Mouse (Mus musculus): Measurements from ENCODE around the gene Gm10260. TPM values are rescaled to one million over a fixed set of nuclear protein-coding genes. Genes with fewer than 3 reads are reported as not detected.

The Gm10260 gene
- polyA plus RNA-seq, 1 experiment from 2014 or later: 9.0 TPM

DNA sequence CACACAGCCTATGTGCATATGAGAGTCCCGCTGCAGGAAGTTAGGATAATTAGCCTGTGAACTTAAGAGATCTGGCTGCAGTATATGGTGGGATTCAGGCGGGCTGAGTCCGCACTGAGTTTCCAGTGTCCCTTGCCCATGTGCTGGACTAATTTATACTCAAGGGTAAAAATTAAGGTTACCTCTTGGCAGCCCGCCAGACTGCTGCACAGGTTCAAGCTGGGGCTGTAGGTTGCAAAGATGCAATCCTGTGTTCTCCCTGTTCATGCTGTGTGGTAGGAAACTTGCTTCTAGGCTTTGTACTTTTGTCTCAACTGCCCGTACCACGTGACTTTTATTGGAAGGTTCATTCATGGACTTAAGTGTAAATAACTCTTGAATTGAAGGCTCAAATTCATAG, 3.0 kb upstream of the Gm10260 start:
- ATAC-seq (ENCODE audit: low FRiP score, low TSS enrichment): peak; percentile 64
- Histone ChIP-seq H3K27ac (ENCODE audit: low read depth, low read length) (no peak overlapping the region; the same call in 1 of the 2 replicates), H3K4me1 (ENCODE audit: control insufficient read depth, insufficient read depth, low read length) (0 out of 2 replicates have a peak, but pooled peaks cover 3% of the 10 kb centered on the region), H3K4me2 (replicated peaks; ENCODE audit: low read depth, low read length) (no peak overlapping the region), H3K4me3 (ENCODE audit: low read length) (no peak overlapping the region), H3K36me3 (ENCODE audit: control insufficient read depth, insufficient read depth, low read length) (no peaks in the 10 kb centered on the region), H3K27me3 (ENCODE audit: control insufficient read depth, insufficient read depth, low read length) (no peaks in the 10 kb centered on the region), H3K9me3 (ENCODE audit: control insufficient read depth, low read length) (no peaks in the 10 kb centered on the region), H3K9ac (ENCODE audit: low read depth, low read length) (no peak overlapping the region)
- WGBS: 44% methylated on average over 6 of the region's 6 CpGs

DNA sequence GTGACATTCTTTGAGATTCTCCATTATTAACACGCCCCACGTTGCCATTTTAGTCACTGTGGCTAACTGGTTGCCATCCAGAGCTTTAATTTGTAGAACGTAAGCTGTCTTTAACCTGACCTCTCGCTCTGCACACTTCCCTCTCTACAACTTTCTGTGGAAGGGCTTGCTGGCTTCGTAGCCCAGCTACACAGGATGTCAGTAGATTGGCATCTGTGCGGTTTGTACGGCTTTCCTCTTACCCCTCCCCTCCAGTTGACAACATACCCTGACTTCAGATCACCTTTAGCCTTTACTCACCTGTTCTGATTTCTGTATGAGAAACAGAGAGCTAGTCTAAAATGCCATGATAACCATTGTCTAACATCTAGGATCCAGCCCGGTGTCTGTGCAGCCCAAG, 1.7 kb upstream of the Gm10260 start:
- ATAC-seq (ENCODE audit: low FRiP score, low TSS enrichment): no peak
- Histone ChIP-seq H3K36me3 (ENCODE audit: control insufficient read depth, insufficient read depth, low read length) (no peaks in the 10 kb centered on the region), H3K27me3 (ENCODE audit: control insufficient read depth, insufficient read depth, low read length) (no peaks in the 10 kb centered on the region), H3K9ac (ENCODE audit: low read depth, low read length) (no peak overlapping the region), H3K4me2 (replicated peaks; ENCODE audit: low read depth, low read length) (no peak overlapping the region), H3K27ac (ENCODE audit: low read depth, low read length) (no peak overlapping the region), H3K4me3 (ENCODE audit: low read length) (no peak overlapping the region), H3K9me3 (ENCODE audit: control insufficient read depth, low read length) (no peaks in the 10 kb centered on the region), H3K4me1 (ENCODE audit: control insufficient read depth, insufficient read depth, low read length) (0 out of 2 replicates have a peak, but pooled peaks cover 3% of the 10 kb centered on the region)
- WGBS: 96% methylated on average over 8 of the region's 8 CpGs

DNA sequence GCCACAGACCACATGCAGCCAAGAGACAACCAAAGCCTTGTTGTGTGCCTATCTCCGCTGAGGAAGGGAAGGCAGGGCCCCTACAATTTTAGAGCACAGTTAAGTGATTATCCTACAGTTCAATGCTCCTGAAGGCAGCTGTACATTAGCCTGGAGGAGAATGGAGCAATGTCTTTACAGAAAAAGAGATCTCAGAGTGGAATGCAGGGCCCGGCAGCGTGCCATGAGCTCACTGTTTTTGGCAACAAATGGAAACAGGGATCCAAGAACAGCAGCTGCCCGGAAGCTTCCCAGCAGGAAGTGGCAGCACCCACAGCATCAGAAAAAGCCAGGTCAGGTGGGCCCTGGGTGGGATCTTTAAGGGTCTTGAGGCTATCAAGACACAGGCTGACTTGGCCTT, 3.4 kb downstream of the Gm10260 start:
- Histone ChIP-seq H3K27me3 (ENCODE audit: control insufficient read depth, insufficient read depth, low read length) (no peaks in the 10 kb centered on the region), H3K9ac (ENCODE audit: low read depth, low read length) (no peak overlapping the region), H3K4me1 (ENCODE audit: control insufficient read depth, insufficient read depth, low read length) (no peaks in the 10 kb centered on the region), H3K27ac (ENCODE audit: low read depth, low read length) (no peak overlapping the region), H3K4me3 (ENCODE audit: low read length) (no peak overlapping the region), H3K4me2 (replicated peaks; ENCODE audit: low read depth, low read length) (no peak overlapping the region), H3K9me3 (ENCODE audit: control insufficient read depth, low read length) (no peaks in the 10 kb centered on the region), H3K36me3 (ENCODE audit: control insufficient read depth, insufficient read depth, low read length) (no peaks in the 10 kb centered on the region)
- no peak for ATAC-seq (ENCODE audit: low FRiP score, low TSS enrichment)
- 82% methylated on average over 4 of the region's 4 CpGs for WGBS

DNA sequence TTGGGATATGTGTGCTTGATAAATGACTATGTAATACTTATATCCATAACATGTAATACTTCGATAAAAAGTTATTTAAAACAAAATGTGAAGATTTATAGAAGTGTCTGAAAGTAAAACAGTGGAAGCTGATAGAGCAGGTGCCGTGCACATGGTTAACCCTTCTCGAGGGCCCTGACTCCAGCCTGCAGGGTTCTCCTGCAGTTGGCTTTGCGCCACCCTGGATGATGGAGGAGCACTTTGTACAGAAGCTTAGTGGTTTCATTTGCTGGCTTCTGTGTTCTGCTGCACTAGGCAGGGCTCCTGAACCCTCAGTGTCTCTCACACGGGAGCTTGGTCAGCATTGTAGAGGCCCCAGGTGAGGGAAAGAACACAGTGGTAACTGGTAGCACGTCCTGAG, 4.3 kb downstream of the Gm10260 start:
- WGBS: 89% methylated on average over 6 of the region's 6 CpGs
- no peak overlapping the region for H3K27ac ChIP-seq (ENCODE audit: low read depth, low read length)
- H3K4me3 ChIP-seq (ENCODE audit: low read length): no peak overlapping the region

DNA sequence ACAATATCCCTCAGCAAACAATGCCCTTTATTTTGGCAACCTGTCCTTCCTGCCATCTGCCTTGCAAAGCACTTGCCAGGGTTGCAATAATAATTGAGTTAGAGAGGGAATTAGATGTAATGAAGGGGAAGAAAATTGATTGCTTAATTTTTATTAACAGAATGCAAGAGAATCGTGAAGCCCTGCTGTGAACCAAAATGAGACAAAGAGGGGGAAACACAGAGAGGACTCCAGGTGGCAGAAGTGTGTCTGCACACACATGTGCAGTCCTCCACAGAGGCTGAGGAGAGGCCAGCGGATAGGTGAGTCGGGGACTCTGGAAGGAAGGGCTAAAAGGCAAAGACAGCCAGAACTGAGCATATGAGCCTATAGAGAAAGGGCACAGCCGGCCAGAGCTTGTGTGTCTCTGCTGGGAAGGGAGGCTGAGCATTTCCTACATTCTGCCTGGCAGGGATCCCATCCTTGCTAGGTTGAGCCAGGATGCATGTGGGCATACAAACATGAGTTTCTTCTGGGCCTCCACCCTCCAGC, 9.5 kb downstream of the Gm10260 start:
- Histone ChIP-seq H3K4me2 (replicated peaks; ENCODE audit: low read depth, low read length) (no peak overlapping the region), H3K27me3 (ENCODE audit: control insufficient read depth, insufficient read depth, low read length) (no peaks in the 10 kb centered on the region), H3K9me3 (ENCODE audit: control insufficient read depth, low read length) (no peaks in the 10 kb centered on the region), H3K4me3 (ENCODE audit: low read length) (no peak overlapping the region), H3K27ac (ENCODE audit: low read depth, low read length) (no peak overlapping the region), H3K36me3 (ENCODE audit: control insufficient read depth, insufficient read depth, low read length) (no peaks in the 10 kb centered on the region), H3K4me1 (ENCODE audit: control insufficient read depth, insufficient read depth, low read length) (peaks cover 5% of the 10 kb centered on the region; the same call in 1 of the 2 replicates), H3K9ac (ENCODE audit: low read depth, low read length) (no peak overlapping the region)
- ATAC-seq (ENCODE audit: low FRiP score, low TSS enrichment): no peak
- WGBS: 74% methylated on average over 4 of the region's 4 CpGs

More for the DNA sequence above, 4.3 kb downstream of the Gm10260 start:
- ATAC-seq (ENCODE audit: low FRiP score, low TSS enrichment): no peak
- Histone ChIP-seq H3K4me2 (replicated peaks; ENCODE audit: low read depth, low read length) (no peak overlapping the region), H3K4me1 (ENCODE audit: control insufficient read depth, insufficient read depth, low read length) (no peaks in the 10 kb centered on the region), H3K36me3 (ENCODE audit: control insufficient read depth, insufficient read depth, low read length) (no peaks in the 10 kb centered on the region), H3K27me3 (ENCODE audit: control insufficient read depth, insufficient read depth, low read length) (no peaks in the 10 kb centered on the region), H3K9ac (ENCODE audit: low read depth, low read length) (no peak overlapping the region), H3K9me3 (ENCODE audit: control insufficient read depth, low read length) (no peaks in the 10 kb centered on the region)

DNA sequence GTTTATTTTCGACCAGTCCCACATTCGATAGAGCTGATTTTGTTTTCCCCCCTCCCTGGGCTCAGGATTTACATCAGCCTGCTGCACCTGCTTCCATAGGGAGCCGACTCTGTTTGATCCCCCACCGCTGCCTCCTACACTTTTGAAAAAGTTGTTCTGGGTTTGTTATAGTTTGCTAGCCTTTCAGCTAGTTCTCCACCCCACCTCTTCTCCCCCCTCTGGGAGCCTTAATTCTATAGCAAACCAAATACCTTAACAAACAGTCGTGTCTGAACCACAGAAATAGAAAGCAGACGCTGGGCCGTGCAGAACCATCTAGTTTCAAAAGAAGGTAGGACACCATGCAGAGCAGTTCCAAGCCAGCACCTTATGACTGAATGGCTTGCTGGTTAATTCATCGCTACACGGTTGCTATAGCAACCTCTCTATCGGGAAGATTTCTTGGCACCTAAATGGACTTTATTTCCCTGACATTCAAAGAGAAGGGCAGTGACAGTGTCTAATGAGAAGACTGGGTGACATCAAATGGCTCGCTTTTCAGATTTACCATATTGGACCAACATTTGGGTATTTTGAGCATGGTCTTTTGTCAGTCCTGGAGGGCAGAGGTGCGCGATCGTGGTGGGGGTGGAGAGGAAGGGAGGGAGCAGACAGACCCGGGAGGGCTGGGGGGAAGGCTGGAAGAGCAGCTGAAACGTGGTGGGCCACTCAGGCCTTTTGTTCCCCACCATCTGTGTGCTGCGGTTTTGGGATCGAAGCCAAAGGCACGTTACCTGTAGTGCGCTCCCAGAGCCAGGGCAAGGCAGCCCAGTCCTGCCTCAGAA, 13.2 kb downstream of the Gm10260 start:
- Histone ChIP-seq H3K27ac (ENCODE audit: low read depth, low read length) (no peak overlapping the region), H3K4me2 (replicated peaks; ENCODE audit: low read depth, low read length) (no peak overlapping the region), H3K9ac (ENCODE audit: low read depth, low read length) (no peak overlapping the region), H3K27me3 (ENCODE audit: control insufficient read depth, insufficient read depth, low read length) (no peaks in the 10 kb centered on the region), H3K4me1 (ENCODE audit: control insufficient read depth, insufficient read depth, low read length) (peaks cover 8% of the 10 kb centered on the region; the same call in 1 of the 2 replicates), H3K9me3 (ENCODE audit: control insufficient read depth, low read length) (no peaks in the 10 kb centered on the region), H3K4me3 (ENCODE audit: low read length) (no peak overlapping the region), H3K36me3 (ENCODE audit: control insufficient read depth, insufficient read depth, low read length) (no peaks in the 10 kb centered on the region)
- no peak for ATAC-seq (ENCODE audit: low FRiP score, low TSS enrichment)
- WGBS: 56% methylated on average over 20 of the region's 20 CpGs

DNA sequence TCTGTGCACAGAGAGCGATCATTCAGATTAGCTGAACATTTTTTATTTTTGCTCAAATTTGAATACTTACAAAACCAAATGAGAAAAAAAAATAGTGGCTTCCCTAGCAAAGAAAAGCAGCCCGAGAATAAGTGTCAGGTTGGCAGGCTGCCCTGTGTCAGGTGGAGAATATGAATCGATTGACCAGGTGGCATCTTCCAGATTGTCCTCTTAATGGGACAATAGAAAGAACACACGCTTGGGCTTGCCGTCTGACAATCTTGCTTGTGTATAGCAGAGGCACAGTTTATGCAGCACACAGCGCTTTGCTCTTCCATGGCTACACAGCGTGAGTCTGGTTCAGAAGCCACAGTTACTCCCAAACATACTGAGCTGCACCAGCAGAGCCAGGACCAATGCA, 15.8 kb downstream of the Gm10260 start:
- H3K4me1 ChIP-seq (ENCODE audit: control insufficient read depth, insufficient read depth, low read length): peaks cover 8% of the 10 kb centered on the region; the same call in 1 of the 2 replicates
- no peak overlapping the region for H3K9ac ChIP-seq (ENCODE audit: low read depth, low read length)
- H3K4me3 ChIP-seq (ENCODE audit: low read length): no peak overlapping the region
- no peaks in the 10 kb centered on the region for H3K36me3 ChIP-seq (ENCODE audit: control insufficient read depth, insufficient read depth, low read length)
- no peak overlapping the region for H3K27ac ChIP-seq (ENCODE audit: low read depth, low read length)
- no peak for ATAC-seq (ENCODE audit: low FRiP score, low TSS enrichment)
- H3K4me2 ChIP-seq (replicated peaks; ENCODE audit: low read depth, low read length): no peak overlapping the region
- no peaks in the 10 kb centered on the region for H3K9me3 ChIP-seq (ENCODE audit: control insufficient read depth, low read length)
- H3K27me3 ChIP-seq (ENCODE audit: control insufficient read depth, insufficient read depth, low read length): no peaks in the 10 kb centered on the region
- 88% methylated on average over 7 of the region's 7 CpGs for WGBS

DNA sequence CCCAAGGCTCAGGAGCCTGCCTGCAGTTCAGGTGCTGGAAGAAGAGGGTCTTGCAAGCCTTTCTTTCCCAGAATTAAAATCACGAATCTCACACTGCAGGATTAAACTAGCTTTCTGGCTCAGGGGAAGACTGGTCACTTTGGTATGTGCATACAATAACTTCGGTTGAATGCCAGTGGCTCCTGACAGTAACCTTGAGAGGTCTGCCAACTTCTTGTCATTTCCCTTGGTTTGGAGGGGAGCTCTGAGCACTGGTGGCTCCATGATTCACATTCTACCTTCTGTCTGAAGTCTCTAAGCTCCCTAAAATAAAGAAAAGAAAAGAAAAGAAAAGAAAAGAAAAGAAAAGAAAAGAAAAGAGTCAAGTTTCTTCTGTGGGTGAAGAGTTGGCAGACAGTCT, 16.4 kb downstream of the Gm10260 start:
- Histone ChIP-seq H3K9ac (ENCODE audit: low read depth, low read length) (no peak overlapping the region), H3K4me2 (replicated peaks; ENCODE audit: low read depth, low read length) (no peak overlapping the region), H3K36me3 (ENCODE audit: control insufficient read depth, insufficient read depth, low read length) (no peaks in the 10 kb centered on the region), H3K4me3 (ENCODE audit: low read length) (no peak overlapping the region), H3K27me3 (ENCODE audit: control insufficient read depth, insufficient read depth, low read length) (no peaks in the 10 kb centered on the region), H3K9me3 (ENCODE audit: control insufficient read depth, low read length) (no peaks in the 10 kb centered on the region), H3K27ac (ENCODE audit: low read depth, low read length) (no peak overlapping the region), H3K4me1 (ENCODE audit: control insufficient read depth, insufficient read depth, low read length) (peaks cover 8% of the 10 kb centered on the region; the same call in 1 of the 2 replicates)
- ATAC-seq (ENCODE audit: low FRiP score, low TSS enrichment): no peak
- WGBS: 57% methylated on average over 2 of the region's 2 CpGs

DNA sequence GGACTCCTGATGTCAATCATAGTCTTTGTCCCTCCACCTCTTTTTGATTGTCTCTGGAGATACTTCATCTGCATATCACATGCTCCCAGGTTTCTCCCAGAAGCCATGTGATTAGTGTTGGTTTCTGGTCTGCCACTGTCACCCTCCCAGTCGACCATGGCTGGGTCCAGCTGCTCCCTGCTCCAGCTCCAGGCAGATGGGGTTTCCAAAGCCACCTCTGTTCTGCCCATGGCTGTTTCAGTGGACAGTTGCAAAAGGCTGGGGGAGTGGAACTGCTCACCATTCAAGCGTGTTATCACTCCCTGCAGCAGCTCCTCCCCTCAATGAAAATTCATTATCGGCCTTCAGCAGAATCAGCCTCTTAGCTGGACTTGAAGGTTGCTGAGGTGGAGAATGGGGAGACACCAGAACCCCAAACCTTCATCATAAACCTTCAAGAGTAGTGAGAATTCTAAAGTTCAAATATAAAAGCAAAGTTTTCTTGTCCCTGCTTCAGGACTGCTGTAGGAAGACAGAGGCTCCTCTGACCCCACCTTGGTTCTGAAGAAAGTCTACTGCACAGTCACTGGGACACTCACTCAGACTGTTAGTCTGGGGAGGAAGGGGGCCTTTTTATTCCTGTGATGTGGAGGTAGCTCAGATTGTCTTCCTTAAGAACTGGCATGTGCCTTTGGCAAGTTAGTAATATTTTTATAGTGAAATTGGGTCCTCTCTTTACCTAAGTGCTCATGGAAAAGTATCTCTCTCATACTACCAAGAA, 17.0 kb downstream of the Gm10260 start:
- no peaks in the 10 kb centered on the region for H3K27me3 ChIP-seq (ENCODE audit: control insufficient read depth, insufficient read depth, low read length)
- H3K4me2 ChIP-seq (replicated peaks; ENCODE audit: low read depth, low read length): no peak overlapping the region
- no peaks in the 10 kb centered on the region for H3K9me3 ChIP-seq (ENCODE audit: control insufficient read depth, low read length)
- H3K36me3 ChIP-seq (ENCODE audit: control insufficient read depth, insufficient read depth, low read length): no peaks in the 10 kb centered on the region
- peaks cover 8% of the 10 kb centered on the region; the same call in 1 of the 2 replicates for H3K4me1 ChIP-seq (ENCODE audit: control insufficient read depth, insufficient read depth, low read length)
- ATAC-seq (ENCODE audit: low FRiP score, low TSS enrichment): peak; percentile 88
- 24% methylated on average over 3 of the region's 3 CpGs for whole genome bisulfite sequencing
- H3K27ac ChIP-seq (ENCODE audit: low read depth, low read length): no peak overlapping the region
- no peak overlapping the region for H3K9ac ChIP-seq (ENCODE audit: low read depth, low read length)
- no peak overlapping the region for H3K4me3 ChIP-seq (ENCODE audit: low read length)
